Mouse (Mus musculus): ENCODE measurements around the gene Klhl24. TPM values are rescaled to one million over a fixed set of nuclear protein-coding genes. Genes with fewer than 3 reads are reported as not detected.

The Klhl24 gene
- total and polyA plus RNA-seq, 2 experiments from 2014 or later = 58.5 to 142 TPM

- no peak for TF ChIP-seq CTCF (IDR thresholded peaks at IDR 0.05; ENCODE audit: low read depth)
- TF ChIP-seq EP300 (IDR thresholded peaks at IDR 0.05; ENCODE audit: low read depth) = no peak
- H3K4me3 ChIP-seq (ENCODE audit: low read depth, low read length) = no peak overlapping the region
- ATAC-seq (ENCODE audit: insufficient read depth, low read depth) = no peak
- DNase-seq (ENCODE audit: low spot score) = no peak
- no peak overlapping the region for H3K27ac ChIP-seq (ENCODE audit: low read depth)
- H3K27me3 ChIP-seq (ENCODE audit: control insufficient read depth, insufficient read depth, low read length) = no peaks in the 10 kb centered on the region
- H3K9ac ChIP-seq (replicated peaks; ENCODE audit: low read depth, low read length) = no peak overlapping the region
- no peaks in the 10 kb centered on the region for H3K4me1 ChIP-seq (ENCODE audit: control insufficient read depth, insufficient read depth)
- H3K36me3 ChIP-seq (replicated peaks; ENCODE audit: control insufficient read depth, insufficient read depth, low read length) = no peaks in the 10 kb centered on the region
- no peak overlapping the region for H3K4me2 ChIP-seq (ENCODE audit: low read depth, low read length)
- WGBS = 87% methylated on average over 5 of the region's 5 CpGs
- no peaks in the 10 kb centered on the region for H3K9me3 ChIP-seq (replicated peaks; ENCODE audit: control insufficient read depth, low read length)
Observed at GRCm38 (mm10) chr16:20085250-20085905, 12.0 kb upstream of the Klhl24 start.

- no peaks in the 10 kb centered on the region for H3K36me3 ChIP-seq (replicated peaks; ENCODE audit: control insufficient read depth, insufficient read depth, low read length)
- 79% methylated on average over 5 of the region's 5 CpGs for WGBS
- no peak for ATAC-seq (ENCODE audit: insufficient read depth, low read depth)
- no peaks in the 10 kb centered on the region for H3K27me3 ChIP-seq (ENCODE audit: control insufficient read depth, insufficient read depth, low read length)
- H3K4me1 ChIP-seq (ENCODE audit: control insufficient read depth, insufficient read depth) = no peaks in the 10 kb centered on the region; the same call in 1 of the 2 replicates
- H3K4me3 ChIP-seq (ENCODE audit: low read depth, low read length) = no peak overlapping the region
- no peak for DNase-seq (ENCODE audit: low spot score)
- no peak for TF ChIP-seq CTCF (IDR thresholded peaks at IDR 0.05; ENCODE audit: low read depth)
- H3K9me3 ChIP-seq (replicated peaks; ENCODE audit: control insufficient read depth, low read length) = no peaks in the 10 kb centered on the region
- no peak overlapping the region for H3K9ac ChIP-seq (replicated peaks; ENCODE audit: low read depth, low read length)
- no peak overlapping the region for H3K4me2 ChIP-seq (ENCODE audit: low read depth, low read length)
- no peak overlapping the region for H3K27ac ChIP-seq (ENCODE audit: low read depth)
Observed at GRCm38 (mm10) chr16:20086976-20087375, 10.4 kb upstream of the Klhl24 start.

- 89% methylated on average over 3 of the region's 3 CpGs for WGBS
- no peak for ATAC-seq (ENCODE audit: insufficient read depth, low read depth)
Observed at GRCm38 (mm10) chr16:20089636-20090035, 7.7 kb upstream of the Klhl24 start.

GRCm38 (mm10) chr16:20090921-20091575, 6.3 kb upstream of the Klhl24 start:
- no peaks in the 10 kb centered on the region; the same call in 1 of the 2 replicates for H3K4me1 ChIP-seq (ENCODE audit: control insufficient read depth, insufficient read depth)
- TF ChIP-seq CTCF (IDR thresholded peaks at IDR 0.05; ENCODE audit: low read depth) = no peak
- TF ChIP-seq EP300 (IDR thresholded peaks at IDR 0.05; ENCODE audit: low read depth) = peak; percentile 90
- H3K4me2 ChIP-seq (ENCODE audit: low read depth, low read length) = peak overlapping the region; percentile 22; the same call in 1 of the 2 replicates
- no peaks in the 10 kb centered on the region for H3K36me3 ChIP-seq (replicated peaks; ENCODE audit: control insufficient read depth, insufficient read depth, low read length)
- DNase-seq (ENCODE audit: low spot score) (peak; percentile 92), ATAC-seq (ENCODE audit: insufficient read depth, low read depth) (peak; percentile 97)
- no peak overlapping the region for H3K9ac ChIP-seq (replicated peaks; ENCODE audit: low read depth, low read length)
- peak overlapping the region; percentile 96 for H3K27ac ChIP-seq (ENCODE audit: low read depth)
- H3K27me3 ChIP-seq (ENCODE audit: control insufficient read depth, insufficient read depth, low read length) = no peaks in the 10 kb centered on the region
- no peak overlapping the region for H3K4me3 ChIP-seq (ENCODE audit: low read depth, low read length)
- 3% methylated on average over 5 of the region's 5 CpGs for WGBS
- H3K9me3 ChIP-seq (replicated peaks; ENCODE audit: control insufficient read depth, low read length) = no peaks in the 10 kb centered on the region

More at GRCm38 (mm10) chr16:20089636-20090035, 7.7 kb upstream of the Klhl24 start:
- Histone ChIP-seq H3K27me3 (ENCODE audit: control insufficient read depth, insufficient read depth, low read length) (no peaks in the 10 kb centered on the region), H3K36me3 (replicated peaks; ENCODE audit: control insufficient read depth, insufficient read depth, low read length) (no peaks in the 10 kb centered on the region), H3K4me3 (ENCODE audit: low read depth, low read length) (no peak overlapping the region), H3K9ac (replicated peaks; ENCODE audit: low read depth, low read length) (no peak overlapping the region), H3K4me1 (ENCODE audit: control insufficient read depth, insufficient read depth) (no peaks in the 10 kb centered on the region; the same call in 1 of the 2 replicates), H3K27ac (ENCODE audit: low read depth) (no peak overlapping the region), H3K9me3 (replicated peaks; ENCODE audit: control insufficient read depth, low read length) (no peaks in the 10 kb centered on the region), H3K4me2 (ENCODE audit: low read depth, low read length) (no peak overlapping the region)
- TF ChIP-seq EP300 (IDR thresholded peaks at IDR 0.05; ENCODE audit: low read depth) (no peak), CTCF (IDR thresholded peaks at IDR 0.05; ENCODE audit: low read depth) (no peak)
- no peak for DNase-seq (ENCODE audit: low spot score)

- Histone ChIP-seq H3K9me3 (replicated peaks; ENCODE audit: control insufficient read depth, low read length) (no peaks in the 10 kb centered on the region), H3K9ac (replicated peaks; ENCODE audit: low read depth, low read length) (no peak overlapping the region), H3K36me3 (replicated peaks; ENCODE audit: control insufficient read depth, insufficient read depth, low read length) (no peaks in the 10 kb centered on the region), H3K4me1 (ENCODE audit: control insufficient read depth, insufficient read depth) (peaks cover 3% of the 10 kb centered on the region), H3K4me2 (ENCODE audit: low read depth, low read length) (no peak overlapping the region), H3K27ac (ENCODE audit: low read depth) (no peak overlapping the region), H3K4me3 (ENCODE audit: low read depth, low read length) (no peak overlapping the region), H3K27me3 (ENCODE audit: control insufficient read depth, insufficient read depth, low read length) (no peaks in the 10 kb centered on the region)
- 88% methylated on average over 2 of the region's 2 CpGs for WGBS
- DNase-seq (ENCODE audit: low spot score) = no peak
- no peak for TF ChIP-seq EP300 (IDR thresholded peaks at IDR 0.05; ENCODE audit: low read depth)
- TF ChIP-seq CTCF (IDR thresholded peaks at IDR 0.05; ENCODE audit: low read depth) = peak; percentile 48; the same call in 1 of the 2 replicates
- no peak for ATAC-seq (ENCODE audit: insufficient read depth, low read depth)
Observed at GRCm38 (mm10) chr16:20095966-20096365, 1.4 kb upstream of the Klhl24 start.
